Mouse (Mus musculus) liver, embryonic 12.5 days (tissue): ENCODE measurements around the gene Hist1h2ak. TPM values are rescaled to one million over a fixed set of nuclear protein-coding genes. Genes with fewer than 3 reads are reported as not detected.
"Not testable (repeated sequence)": the region's sequence is repeated elsewhere in the genome, so short reads cannot be mapped to it uniquely, and the experiment has no call there.

Experiments
- ATAC-seq: fragments of 200-750 bp; cut with Nextera tagmentation; 2 replicates; pipeline ENCODE4 v1.8.0; 2017; ENCODE audit warnings: moderate number of reproducible peaks, mild to moderate bottlenecking, moderate library complexity
- H3K27ac ChIP-seq: fragments of 300-500 bp; sonication (generic); 2 replicates; pipeline ENCODE4 v1.5.1; 2016; ENCODE audit warnings: mild to moderate bottlenecking
- H3K27me3 ChIP-seq: fragments of 300-500 bp; sonication (generic); replicated peaks from 2 replicates; pipeline ENCODE4 v1.6.1; 2016; ENCODE audit warnings: mild to moderate bottlenecking, moderate library complexity
- H3K36me3 ChIP-seq: fragments of 300-500 bp; sonication (generic); 2 replicates; pipeline ENCODE4 v1.6.1; 2016; ENCODE audit warnings: mild to moderate bottlenecking, moderate library complexity
- H3K4me1 ChIP-seq: fragments of 300-500 bp; sonication (generic); 2 replicates; pipeline ENCODE4 v1.6.1; 2016
- H3K4me2 ChIP-seq: fragments of 300-500 bp; sonication (generic); 2 replicates; pipeline ENCODE4 v1.6.1; 2016; ENCODE audit warnings: mild to moderate bottlenecking, moderate library complexity
- H3K4me3 ChIP-seq: fragments of 300-500 bp; sonication (generic); 2 replicates; pipeline ENCODE4 v1.5.1; 2016; ENCODE audit warnings: mild to moderate bottlenecking, moderate library complexity
- H3K9ac ChIP-seq: fragments of 300-500 bp; sonication (generic); 2 replicates; pipeline ENCODE4 v1.6.1; 2016; ENCODE audit warnings: mild to moderate bottlenecking, moderate library complexity
- H3K9me3 ChIP-seq: fragments of 300-500 bp; sonication (generic); replicated peaks from 2 replicates; pipeline ENCODE4 v1.6.1; 2016; ENCODE audit warnings: mild to moderate bottlenecking, moderate library complexity
- WGBS: fragments of 180-500 bp; shearing (Covaris S2); methylation state at CpG from one replicate; pipeline ENCODE4 v1.1.7; 2016; ENCODE audit not compliant: insufficient replicate concordance; 5-methylcytosine and 5-hydroxymethylcytosine counted together
- polyA plus RNA-seq: library from polyadenylated mRNA; unstranded; fragments of >200 nt; fragmentation: Nextera tagmentation; extraction: Ambion mirVana; gene quantifications from 2 replicates; pipeline ENCODE4 v1.2.1, GENCODE M21; 2016

The Hist1h2ak gene
- 42.8 and 58.5 TPM in 2 replicates for polyA plus RNA-seq

DNA sequence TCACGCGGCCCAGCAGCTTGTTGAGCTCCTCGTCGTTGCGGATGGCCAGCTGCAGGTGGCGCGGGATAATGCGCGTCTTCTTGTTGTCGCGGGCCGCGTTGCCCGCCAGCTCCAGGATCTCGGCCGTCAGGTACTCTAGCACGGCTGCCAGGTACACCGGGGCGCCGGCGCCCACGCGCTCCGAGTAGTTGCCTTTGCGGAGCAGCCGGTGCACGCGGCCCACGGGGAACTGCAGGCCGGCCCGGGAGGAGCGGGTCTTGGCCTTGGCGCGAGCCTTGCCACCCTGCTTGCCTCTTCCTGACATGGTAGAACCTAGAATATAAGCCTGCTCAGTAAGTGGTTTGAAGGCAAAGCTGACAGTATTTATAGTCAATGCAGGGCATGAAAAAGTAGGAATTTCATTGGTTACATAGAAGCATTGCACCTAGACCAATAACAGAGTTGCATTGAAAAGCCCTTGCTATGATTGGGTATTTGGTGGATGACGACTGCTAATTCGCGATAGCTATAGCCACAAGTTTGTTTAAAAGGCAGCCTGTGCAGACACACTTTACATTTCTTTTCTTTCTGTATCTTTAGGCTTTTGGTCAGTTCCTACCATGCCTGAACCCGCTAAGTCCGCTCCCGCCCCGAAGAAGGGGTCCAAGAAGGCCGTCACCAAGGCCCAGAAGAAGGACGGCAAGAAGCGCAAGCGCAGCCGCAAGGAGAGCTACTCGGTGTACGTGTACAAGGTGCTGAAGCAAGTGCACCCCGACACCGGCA, at the start of gene Hist1h2ak, which contains the start of gene Hist1h2bn:
Hist1h2ak (minus strand) TSS at position 304 of the 762 bp plus-strand sequence.
Hist1h2bn (plus strand) TSS at position 600 of the 762 bp plus-strand sequence.
- H3K9ac ChIP-seq: peak within 1 kb of the TSS; percentile 80
- H3K4me3 ChIP-seq: peak within 1 kb of the TSS; percentile 56
- ATAC-seq: peak; percentile 86
- H3K27ac ChIP-seq: peak within 1 kb of the TSS; percentile 99
- H3K9me3 ChIP-seq, H3K36me3 ChIP-seq, H3K27me3 ChIP-seq: not testable (repeated sequence)
- under 1% methylated on average over 49 of the region's 50 CpGs for WGBS
- H3K4me2 ChIP-seq: peak within 1 kb of the TSS; percentile 69
- peaks cover 34% of the 10 kb centered on the region for H3K4me1 ChIP-seq

GRCm38 (mm10) chr13:21803058-21803457, 49.4 kb upstream of the Hist1h2ak start:
- H3K36me3 ChIP-seq, H3K4me2 ChIP-seq, H3K9me3 ChIP-seq, H3K27me3 ChIP-seq, H3K27ac ChIP-seq, H3K9ac ChIP-seq, H3K4me1 ChIP-seq, H3K4me3 ChIP-seq: not testable (repeated sequence)
- peak; percentile 70 for ATAC-seq
- WGBS: no CpG with 5 or more reads among the region's 4 CpGs

DNA sequence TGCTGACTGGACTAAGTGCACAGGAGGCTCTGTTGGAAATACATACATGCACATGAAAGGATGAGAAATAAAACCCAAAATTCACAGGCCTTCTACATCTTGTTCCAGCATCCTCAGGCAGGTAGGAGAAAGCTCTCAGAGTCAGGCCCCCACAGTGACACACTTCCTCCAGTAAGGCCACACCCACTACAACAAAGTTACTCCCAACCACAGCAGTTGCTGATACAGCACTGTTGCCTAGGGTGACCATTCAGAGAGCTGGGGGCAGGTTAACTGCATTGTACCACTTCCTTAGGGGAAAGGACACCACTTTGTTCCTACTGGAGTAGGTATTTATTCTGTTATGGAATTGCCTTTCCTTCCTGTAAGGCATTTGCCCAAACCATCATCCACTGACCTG, 43.5 kb upstream of the Hist1h2ak start:
- H3K27me3 ChIP-seq, H3K4me1 ChIP-seq, H3K9ac ChIP-seq, H3K36me3 ChIP-seq, H3K4me2 ChIP-seq, H3K27ac ChIP-seq, H3K9me3 ChIP-seq, H3K4me3 ChIP-seq: not testable (repeated sequence)
- ATAC-seq: peak; percentile 83

DNA sequence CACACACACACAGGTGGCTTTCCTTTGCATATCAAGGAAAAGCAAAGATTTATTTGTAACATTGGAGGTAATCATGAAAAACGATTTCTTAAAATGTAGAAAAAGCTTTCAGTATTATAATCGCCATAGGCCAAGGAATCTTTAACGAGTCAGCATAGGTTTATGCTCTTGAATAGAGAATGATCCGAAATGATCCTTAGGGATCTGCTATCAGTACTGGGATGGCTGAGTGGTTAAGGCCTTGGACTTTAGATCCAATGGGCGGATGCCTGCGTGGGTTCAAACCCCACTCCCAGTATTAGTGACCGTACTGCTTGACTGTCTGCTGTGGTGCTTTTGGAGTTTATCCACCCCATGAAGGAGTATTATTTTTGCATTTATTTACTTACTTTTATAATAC, 42.0 kb upstream of the Hist1h2ak start:
- Histone ChIP-seq H3K27ac (no peak overlapping the region), H3K9me3 (no peaks in the 10 kb centered on the region), H3K4me1 (peaks cover 8% of the 10 kb centered on the region), H3K9ac (no peak overlapping the region), H3K36me3 (no peaks in the 10 kb centered on the region), H3K4me2 (no peak overlapping the region), H3K27me3 (no peaks in the 10 kb centered on the region), H3K4me3 (no peak overlapping the region)
- WGBS: 82% methylated on average over 7 of the region's 7 CpGs
- no peak for ATAC-seq

DNA sequence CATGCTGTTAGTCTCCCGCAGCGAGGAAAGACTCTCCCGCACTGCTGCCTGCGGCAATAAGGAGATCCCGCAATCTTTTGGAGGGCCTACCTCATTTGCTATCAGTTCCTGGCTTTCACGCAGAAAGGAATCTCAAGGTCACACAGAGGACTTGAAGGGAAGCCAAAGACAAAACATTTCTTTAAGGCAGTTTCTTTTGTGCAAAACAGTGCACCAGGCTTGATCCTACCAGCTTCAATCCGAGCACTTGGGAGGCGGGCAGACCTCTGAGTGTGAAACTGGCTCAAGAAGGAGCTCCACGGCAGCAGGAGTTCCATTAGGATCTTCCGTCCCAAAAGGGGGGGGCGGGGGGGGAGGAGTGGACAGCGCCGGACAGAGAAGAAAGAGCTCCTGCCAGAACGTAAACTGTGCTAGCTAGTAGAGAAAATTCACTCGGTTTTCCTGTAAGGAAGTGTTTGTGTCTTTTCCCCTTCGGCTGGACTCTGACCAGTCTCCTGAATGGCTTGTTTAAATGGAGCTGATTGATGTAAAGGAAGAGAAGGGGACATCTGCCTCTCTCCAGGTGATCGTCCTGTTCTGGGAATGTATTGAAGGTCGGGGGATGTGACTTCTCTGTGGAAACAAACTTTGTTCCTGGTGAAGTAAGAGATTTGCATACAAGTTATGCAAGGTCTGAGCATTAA, 37.1 kb upstream of the Hist1h2ak start:
- Histone ChIP-seq H3K4me2 (peak overlapping the region; percentile 54), H3K9ac (peak overlapping the region; percentile 52), H3K9me3 (no peaks in the 10 kb centered on the region), H3K27ac (peak overlapping the region; percentile 51; the same call in 1 of the 2 replicates), H3K4me3 (no peak overlapping the region; the same call in 1 of the 2 replicates), H3K36me3 (no peaks in the 10 kb centered on the region), H3K4me1 (peaks cover 38% of the 10 kb centered on the region), H3K27me3 (no peaks in the 10 kb centered on the region)
- no peak for ATAC-seq
- WGBS: 29% methylated on average over 18 of the region's 18 CpGs

- Histone ChIP-seq H3K9ac (0 out of 2 replicates have a peak overlapping the region, but pooled peaks have one; percentile 78), H3K27me3 (no peaks in the 10 kb centered on the region), H3K4me1 (peaks cover 46% of the 10 kb centered on the region), H3K4me3 (no peak overlapping the region), H3K36me3 (no peaks in the 10 kb centered on the region), H3K9me3 (no peaks in the 10 kb centered on the region), H3K4me2 (peak overlapping the region; percentile 67; the same call in 1 of the 2 replicates), H3K27ac (peak overlapping the region; percentile 100; the same call in 1 of the 2 replicates)
- WGBS: 49% methylated on average over 6 of the region's 6 CpGs
- ATAC-seq: no peak
Measured at GRCm38 (mm10) chr13:21789925-21790324, 36.3 kb upstream of the Hist1h2ak start.

DNA sequence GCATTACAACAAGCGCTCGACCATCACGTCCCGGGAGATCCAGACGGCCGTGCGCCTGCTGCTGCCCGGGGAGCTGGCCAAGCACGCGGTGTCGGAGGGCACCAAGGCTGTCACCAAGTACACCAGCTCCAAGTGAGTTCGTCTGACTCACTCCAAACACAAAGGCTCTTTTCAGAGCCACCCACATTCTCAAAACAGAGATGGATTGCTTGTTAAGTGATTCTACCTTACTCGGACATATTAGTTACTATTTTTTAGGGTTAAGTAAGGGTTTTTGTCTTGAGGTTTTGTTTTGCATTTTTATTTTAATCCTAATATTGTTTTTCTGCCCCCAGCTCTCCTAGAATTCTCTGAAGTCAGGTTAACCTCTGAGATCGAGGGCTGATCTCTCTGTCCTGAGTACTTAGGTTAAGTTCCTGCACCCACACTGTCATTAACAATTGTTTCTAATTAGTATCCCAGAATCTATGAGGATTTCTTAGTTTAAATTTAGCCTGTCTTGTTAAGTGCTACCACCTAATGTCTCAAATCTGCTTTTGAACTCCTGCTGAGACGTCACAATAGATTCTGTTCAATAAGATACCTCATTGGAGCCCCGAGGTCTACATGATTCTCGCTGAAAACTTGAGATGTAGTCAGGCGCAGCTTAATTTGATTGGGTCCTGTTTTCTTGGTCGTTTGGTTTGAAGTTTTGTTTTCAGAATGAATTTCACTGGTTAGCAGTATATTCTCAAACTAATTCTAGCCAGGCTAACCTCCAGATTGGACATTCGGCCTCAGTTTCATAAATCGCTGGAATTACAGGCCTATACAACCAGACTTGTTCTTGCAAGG, 34.4 kb upstream of the Hist1h2ak start:
- peak overlapping the region; percentile 67 for H3K4me2 ChIP-seq
- no peaks in the 10 kb centered on the region for H3K36me3 ChIP-seq
- peak; percentile 17 for ATAC-seq
- H3K4me1 ChIP-seq: peaks cover 58% of the 10 kb centered on the region
- no peaks in the 10 kb centered on the region for H3K27me3 ChIP-seq
- 22% methylated on average over 14 of the region's 21 CpGs for WGBS
- peak overlapping the region; percentile 78 for H3K9ac ChIP-seq
- peak overlapping the region; percentile 54 for H3K4me3 ChIP-seq
- peak overlapping the region; percentile 100 for H3K27ac ChIP-seq
- H3K9me3 ChIP-seq: no peaks in the 10 kb centered on the region

DNA sequence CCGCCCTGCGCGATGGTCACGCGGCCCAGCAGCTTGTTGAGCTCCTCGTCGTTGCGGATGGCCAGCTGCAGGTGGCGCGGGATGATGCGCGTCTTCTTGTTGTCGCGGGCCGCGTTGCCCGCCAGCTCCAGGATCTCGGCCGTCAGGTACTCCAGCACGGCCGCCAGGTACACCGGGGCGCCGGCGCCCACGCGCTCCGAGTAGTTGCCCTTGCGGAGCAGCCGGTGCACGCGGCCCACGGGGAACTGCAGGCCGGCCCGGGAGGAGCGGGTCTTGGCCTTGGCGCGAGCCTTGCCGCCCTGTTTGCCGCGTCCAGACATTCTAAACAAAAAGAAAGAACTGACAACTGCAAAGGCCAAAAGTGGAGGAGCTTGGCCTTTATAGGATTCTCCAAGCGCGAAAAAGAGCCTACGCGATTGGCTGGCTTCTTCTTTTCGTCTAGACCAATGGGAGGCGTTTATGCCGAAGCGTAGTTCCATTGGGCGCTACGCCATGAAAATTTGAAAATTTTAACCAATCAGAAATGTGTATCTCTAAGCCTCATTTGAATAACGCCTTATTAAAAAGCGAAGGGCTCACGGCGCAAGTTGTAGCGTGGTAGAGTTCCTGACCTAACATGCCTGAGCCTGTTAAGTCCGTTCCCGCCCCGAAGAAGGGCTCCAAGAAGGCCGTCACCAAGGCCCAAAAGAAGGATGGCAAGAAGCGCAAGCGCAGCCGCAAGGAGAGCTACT, 33.4 kb upstream of the Hist1h2ak start, which contains the start of the genes Hist1h2an and Hist1h2bp:
Hist1h2an (minus strand) TSS at position 320 of the 731 bp plus-strand sequence.
Hist1h2bp (plus strand) TSS at position 563 of the 731 bp plus-strand sequence.
- peak within 1 kb of the TSS; percentile 78 for H3K9ac ChIP-seq
- peak within 1 kb of the TSS; percentile 67 for H3K4me2 ChIP-seq
- H3K27me3 ChIP-seq, H3K9me3 ChIP-seq, H3K36me3 ChIP-seq: not testable (repeated sequence)
- H3K27ac ChIP-seq: peak within 1 kb of the TSS; percentile 100
- peaks cover 64% of the 10 kb centered on the region for H3K4me1 ChIP-seq
- ATAC-seq: peak; percentile 88
- H3K4me3 ChIP-seq: peak within 1 kb of the TSS; percentile 54
- WGBS: under 1% methylated on average over 38 of the region's 63 CpGs

DNA sequence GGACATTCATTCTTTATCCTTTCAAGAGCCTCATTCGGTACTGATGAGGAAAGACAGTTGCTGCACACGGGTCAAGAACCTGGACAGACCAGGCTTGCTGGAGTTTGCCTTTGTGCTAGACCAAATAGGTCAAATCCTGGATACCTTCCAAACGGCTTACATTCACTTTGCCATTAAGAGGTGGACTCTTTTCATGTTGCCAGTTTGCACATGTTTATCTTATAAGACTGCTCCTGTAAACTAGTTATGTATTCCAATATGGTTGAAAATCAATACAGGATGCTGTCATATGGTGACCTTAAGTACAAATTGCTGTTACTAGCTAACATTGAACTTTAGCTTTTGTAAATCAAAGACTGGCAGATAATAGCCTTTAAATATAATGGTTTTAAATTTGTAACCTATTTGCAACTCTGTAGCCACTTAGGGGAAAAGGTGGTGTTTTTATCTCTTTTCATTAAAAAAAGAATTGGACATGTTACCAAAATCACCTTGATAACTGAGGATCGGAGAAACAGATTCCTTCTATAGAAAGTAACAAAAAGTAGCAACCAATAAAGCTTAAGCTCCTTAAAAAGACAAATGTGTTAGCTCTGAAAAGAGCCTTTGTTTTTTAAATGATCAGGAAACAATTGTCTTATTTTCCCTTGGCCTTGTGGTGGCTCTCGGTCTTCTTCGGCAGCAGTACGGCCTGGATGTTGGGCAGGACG, 32.7 kb upstream of the Hist1h2ak start:
- H3K4me3 ChIP-seq: peak overlapping the region; percentile 54
- H3K27me3 ChIP-seq: no peaks in the 10 kb centered on the region
- peak overlapping the region; percentile 77 for H3K9ac ChIP-seq
- 6% methylated on average over 8 of the region's 8 CpGs for WGBS
- H3K36me3 ChIP-seq: no peaks in the 10 kb centered on the region
- H3K9me3 ChIP-seq: no peaks in the 10 kb centered on the region
- peak overlapping the region; percentile 67 for H3K4me2 ChIP-seq
- ATAC-seq: no peak
- H3K4me1 ChIP-seq: peaks cover 66% of the 10 kb centered on the region
- H3K27ac ChIP-seq: peak overlapping the region; percentile 100

DNA sequence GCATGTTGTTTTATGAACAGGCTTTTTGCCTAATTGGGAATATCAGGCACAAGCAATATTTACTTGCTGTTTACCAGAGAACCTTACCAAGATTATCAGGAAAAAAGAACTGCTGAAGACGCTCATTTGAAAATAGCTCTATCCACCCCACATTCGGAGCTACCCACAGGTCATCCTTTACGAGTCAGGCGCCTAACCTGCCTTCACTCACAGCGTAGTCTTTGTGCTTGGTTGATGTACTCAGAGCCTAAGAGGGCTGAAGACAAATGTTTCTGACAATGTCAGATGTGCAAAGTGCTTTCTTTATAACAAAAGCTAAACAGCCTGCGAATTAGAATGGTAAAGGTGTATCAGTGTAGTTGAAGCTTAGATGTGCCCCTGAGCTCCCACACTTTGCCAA, 30.7 kb upstream of the Hist1h2ak start:
- Histone ChIP-seq H3K4me2 (peak overlapping the region; percentile 87), H3K36me3 (no peaks in the 10 kb centered on the region), H3K9ac (peak overlapping the region; percentile 77), H3K9me3 (no peaks in the 10 kb centered on the region), H3K4me1 (peaks cover 65% of the 10 kb centered on the region), H3K27me3 (no peaks in the 10 kb centered on the region), H3K27ac (peak overlapping the region; percentile 100), H3K4me3 (peak overlapping the region; percentile 55)
- 64% methylated on average over 6 of the region's 6 CpGs for WGBS
- ATAC-seq: no peak
